Comparison of ENCODE assay signal across 21 mouse cellular contexts in genomic region chr2:85091325-85091724, GRCm38 (mm10). TPM values are rescaled to one million over a fixed set of nuclear protein-coding genes. Genes with fewer than 3 reads are reported as not detected.
"Had no signal": no experiment of that assay in that cellular context is flagged by ENCODE, and none has a peak within 500 bp of the region (broad histone marks: within the 10 kb centered on the region; RNA-seq: fewer than 3 reads in every experiment).

No protein-coding gene starts in this region.

- H3K9me3 ChIP-seq: lung, embryonic 15.5 days; midbrain, embryonic 10.5 days; midbrain, embryonic 12.5 days; neural tube, embryonic 13.5 days; neural tube, embryonic 15.5 days had no signal

- H3K4me1 ChIP-seq: neural tube, embryonic 15.5 days had no signal

- H3K4me3 ChIP-seq: lung, embryonic 15.5 days; midbrain, embryonic 10.5 days; midbrain, embryonic 12.5 days; myocyte; neural tube, embryonic 13.5 days; neural tube, embryonic 15.5 days had no signal

- DNase-seq: liver, postnatal 0 days; lung, adult 2 months; lung, postnatal 14 days; lung, postnatal 36 days; midbrain, embryonic 14.5 days; retina, postnatal 1 day; right cerebral cortex, adult 18-20 months; right cerebral cortex, postnatal 25 days; right cerebral cortex, postnatal 4 days; spleen, adult 18-20 months; thymus, adult 2 months; thymus, postnatal 25 days; thymus, postnatal 4 days had no signal

- H3K36me3 ChIP-seq: lung, embryonic 15.5 days; midbrain, embryonic 10.5 days; midbrain, embryonic 12.5 days; neural tube, embryonic 13.5 days; neural tube, embryonic 15.5 days had no signal

- H3K27me3 ChIP-seq: lung, embryonic 15.5 days; midbrain, embryonic 12.5 days; neural tube, embryonic 13.5 days; neural tube, embryonic 15.5 days had no signal

- H3K27ac ChIP-seq: lung, embryonic 15.5 days; macrophage; midbrain, embryonic 10.5 days; midbrain, embryonic 12.5 days; neural tube, embryonic 13.5 days; neural tube, embryonic 15.5 days had no signal

- H3K9ac ChIP-seq: liver, postnatal 0 days; lung, embryonic 15.5 days; midbrain, embryonic 12.5 days; neural tube, embryonic 13.5 days; neural tube, embryonic 15.5 days had no signal

RNA-seq across cellular contexts. Expression of gene Aplnr, which starts 44.7 kb away (rescaled TPM):
- total RNA-seq: megakaryocyte-erythroid progenitor cell, adult 5-6 weeks had no signal
- polyA plus RNA-seq: macrophage had no signal

RNA-seq across cellular contexts. Expression of gene P2rx3, which starts 54.1 kb away (rescaled TPM):
- polyA plus RNA-seq: macrophage had no signal
